Mouse (Mus musculus) regulatory T cell (primary cell): ENCODE results near the gene Tuba4a.

Experiments
- in situ Hi-C: fragments of 300-600 bp; cut with MboI, MseI; formaldehyde crosslinking; loops from one replicate; pipeline ENCODE4 v1.15.1; 2025; ENCODE audit warnings: high pct_unique_total_duplicates

The Tuba4a gene

GRCm38 (mm10) chr1:75213096-75213495 lies 6.6 kb downstream of the Tuba4a start:
- in situ Hi-C loops: loop anchor here (5.0 to 25.0 kb wide), 2 partner anchors 76 to 926 kb away; partner anchors contain the start of genes Aamp, Gpbar1 and Pnkd

GRCm38 (mm10) chr1:75212542-75212941 lies 7.1 kb downstream of the Tuba4a start:
- in situ Hi-C loops: loop anchor here (5.0 to 25.0 kb wide), 2 partner anchors 75 to 925 kb away; partner anchors contain the start of genes Aamp, Gpbar1 and Pnkd

DNA sequence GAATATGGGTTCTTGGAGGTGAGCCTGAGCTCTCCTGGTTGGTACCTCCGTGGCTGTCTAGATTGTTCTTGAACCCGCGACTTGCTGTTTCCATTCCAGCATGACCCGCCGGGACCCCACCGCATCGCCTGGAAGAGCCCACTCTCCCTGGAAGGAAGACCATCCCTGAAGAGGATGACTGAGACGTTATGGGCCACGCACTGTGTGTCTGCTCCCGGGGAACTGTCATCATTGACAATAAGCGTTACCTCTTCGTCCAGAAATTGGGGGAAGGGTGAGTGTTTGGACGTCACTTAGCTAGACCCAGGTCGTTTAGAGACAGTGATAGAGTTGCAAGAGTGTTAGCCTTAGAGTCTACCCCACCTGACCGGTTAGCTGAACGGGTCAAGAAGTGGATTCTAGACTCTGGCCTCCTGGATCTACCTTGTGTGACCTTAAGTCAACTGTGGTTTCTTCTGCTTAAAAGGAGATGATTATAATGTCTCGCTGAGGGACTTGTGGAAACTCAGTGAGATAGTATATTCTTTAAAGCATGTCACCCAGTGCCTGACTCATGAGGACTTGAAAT lies 8.4 kb downstream of the Tuba4a start:
- in situ Hi-C loops: loop anchor here (5.0 to 25.0 kb wide), 2 partner anchors 74 to 924 kb away; partner anchors contain the start of genes Aamp, Gpbar1 and Pnkd

GRCm38 (mm10) chr1:75210136-75211087 lies 9.3 kb downstream of the Tuba4a start, which contains the start of the genes Glb1l and Stk16:
TSS of gene Glb1l (minus strand) at chr1:75210813.
TSS of gene Stk16 (plus strand) at chr1:75210838.
- in situ Hi-C loops: loop anchor here (5.0 to 25.0 kb wide), 2 partner anchors 73 to 923 kb away; partner anchors contain the start of genes Aamp, Gpbar1 and Pnkd

DNA sequence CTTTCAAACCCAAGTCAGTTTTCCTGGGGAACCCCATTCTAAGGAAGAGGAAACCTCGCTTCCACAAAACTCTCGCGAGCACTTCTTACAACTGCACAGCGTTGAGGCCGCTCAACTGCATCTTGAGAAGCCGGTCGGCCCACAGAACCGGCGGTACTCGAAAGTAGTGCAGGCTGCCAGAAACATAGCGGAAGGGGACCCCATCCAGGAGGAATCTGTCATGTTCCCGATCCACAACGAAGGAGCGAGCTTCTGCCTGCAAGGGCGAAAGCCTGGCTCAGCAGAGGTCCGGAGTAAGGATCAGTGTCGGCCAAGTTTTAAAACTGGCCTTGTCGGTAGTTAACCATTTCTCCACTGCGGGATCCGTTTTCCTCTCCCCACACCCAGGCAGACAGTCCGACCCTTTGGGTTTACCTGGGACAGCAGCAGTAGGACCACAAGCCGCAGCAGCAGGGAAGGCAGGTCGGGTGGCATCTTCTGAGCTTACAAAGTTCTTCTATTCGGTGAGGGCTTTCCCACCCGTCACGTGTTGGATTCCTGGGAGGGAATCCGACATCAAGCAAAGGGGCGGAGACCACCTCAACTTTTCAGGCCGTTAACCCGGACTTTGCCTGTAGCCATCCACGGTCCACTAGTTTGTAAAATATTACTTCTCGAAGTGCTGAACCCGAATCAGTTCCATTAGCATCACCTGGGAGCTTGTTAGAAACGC lies 10.5 kb downstream of the Tuba4a start:
- in situ Hi-C loops: loop anchor here (25.0 kb wide), 1 partner anchor 922 kb away; the partner anchor contains the start of genes Aamp, Gpbar1 and Pnkd

- in situ Hi-C loops: loop anchor here (25.0 kb wide), 1 partner anchor 914 kb away; the partner anchor contains the start of genes Aamp, Gpbar1 and Pnkd
These were observed 18.4 kb downstream of the Tuba4a start for GRCm38 (mm10) chr1:75201236-75201635.

DNA sequence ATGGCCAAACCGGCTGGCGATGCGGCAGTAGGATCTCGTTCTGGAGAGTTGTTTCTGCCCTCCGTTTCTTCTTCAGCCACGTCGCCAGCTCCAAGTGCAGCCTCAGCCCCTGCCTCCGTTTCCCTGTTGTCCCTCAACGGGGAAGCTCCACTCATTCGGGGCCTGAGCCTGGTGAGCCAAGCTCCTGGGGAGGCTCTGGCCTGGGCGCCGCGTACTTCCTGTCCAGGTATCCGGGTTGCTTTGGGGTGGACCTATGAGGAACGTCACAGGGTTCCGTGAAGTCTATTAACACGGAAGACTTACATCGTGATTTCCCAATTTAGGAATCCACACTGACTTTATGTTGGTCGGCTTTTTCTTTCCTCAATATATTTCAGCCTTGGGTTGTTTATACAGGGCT lies 27.2 kb downstream of the Tuba4a start:
- in situ Hi-C loops: no loop called here

DNA sequence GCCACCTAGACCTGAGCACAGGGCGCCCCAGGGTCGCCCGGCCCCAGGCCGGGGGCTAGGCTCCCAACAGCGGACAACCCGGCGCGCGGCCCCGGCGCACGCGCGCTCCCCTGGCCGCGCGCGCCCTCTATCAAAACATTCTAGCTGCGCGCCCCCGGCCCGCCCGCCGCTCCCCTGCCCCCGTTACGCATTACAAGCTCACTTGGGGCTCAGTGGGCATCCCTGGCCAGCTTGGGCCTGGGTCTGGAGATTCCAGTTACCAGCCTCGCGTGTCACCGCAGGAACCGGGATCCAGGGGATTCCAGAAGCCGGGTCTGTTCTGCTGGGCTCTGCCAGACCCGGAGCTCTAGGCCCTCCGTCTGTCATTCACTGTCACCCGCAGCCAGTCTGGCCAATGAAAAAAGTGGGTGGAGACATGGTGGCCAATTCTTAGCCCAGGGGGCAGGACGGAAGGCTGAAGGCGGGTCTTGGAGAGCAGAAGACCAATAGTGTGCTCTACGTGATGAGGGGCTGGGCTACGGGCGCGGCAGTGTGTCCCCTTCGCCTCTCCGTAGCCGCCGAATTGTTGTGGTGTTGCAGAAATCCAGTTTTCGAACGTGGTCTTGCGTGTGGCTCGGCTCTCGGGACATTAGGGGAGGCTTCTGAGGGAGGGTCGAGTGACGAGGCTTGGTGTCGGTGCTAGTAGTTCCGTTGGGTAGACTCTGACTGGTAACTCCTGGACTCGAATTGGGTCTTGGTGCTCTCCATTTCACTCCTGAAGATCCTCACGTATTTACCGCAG lies 27.9 kb downstream of the Tuba4a start, which contains the start of the genes Ankzf1 and Atg9a:
Gene Ankzf1, plus strand, starts transcription at position 530 of the 781 bp plus-strand sequence.
Gene Atg9a, minus strand, starts transcription at position 575 of the 781 bp plus-strand sequence.
- in situ Hi-C loops: no loop called here

DNA sequence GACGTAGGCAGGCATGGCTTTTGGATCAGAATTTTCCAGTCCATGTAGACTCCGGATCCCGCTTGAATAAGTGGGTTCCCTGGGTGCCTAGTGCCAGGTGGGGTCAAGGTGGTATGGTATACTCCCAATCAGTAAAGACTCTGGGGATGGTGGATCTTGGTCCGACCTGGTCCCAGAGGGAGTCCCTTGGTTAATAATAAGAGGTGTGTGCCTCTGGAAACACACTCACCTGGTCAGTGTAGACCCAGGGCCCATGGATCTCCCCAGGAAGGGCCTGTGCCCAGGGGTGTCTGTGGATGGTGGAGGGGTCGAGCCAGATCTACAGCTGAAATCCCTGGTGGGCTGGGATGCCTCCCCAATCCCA lies 28.4 kb downstream of the Tuba4a start:
- in situ Hi-C loops: no loop called here

GRCm38 (mm10) chr1:75190577-75190976 lies 29.1 kb downstream of the Tuba4a start:
- in situ Hi-C loops: no loop called here

DNA sequence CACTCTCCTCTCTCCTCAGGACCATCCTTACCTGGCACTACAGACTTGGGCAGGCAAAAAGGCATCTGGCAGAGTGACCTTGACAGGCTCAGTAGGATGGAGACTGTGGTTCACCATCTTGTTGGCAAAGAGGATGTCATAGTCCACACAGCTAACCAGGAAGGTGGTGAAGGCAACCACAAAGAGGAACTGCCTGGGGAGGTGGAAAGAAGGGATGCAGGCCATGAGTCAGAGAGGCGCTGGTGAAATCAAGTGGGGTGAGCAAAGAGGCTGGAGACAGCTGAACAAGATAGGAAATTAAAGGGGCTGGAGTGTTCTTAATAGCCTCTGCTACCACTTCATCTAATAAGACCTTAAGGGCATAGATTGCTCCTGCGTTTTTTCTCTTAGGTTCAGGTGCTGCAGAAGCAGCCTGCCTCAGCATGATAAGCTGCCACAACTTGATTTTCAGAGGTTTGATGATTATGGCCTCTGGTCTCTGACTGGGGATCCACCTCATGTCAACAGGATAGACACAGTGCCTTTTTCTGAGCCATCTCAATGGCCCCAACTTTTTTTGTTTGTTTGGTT lies 31.7 kb downstream of the Tuba4a start:
- in situ Hi-C loops: loop anchor here (5.0 to 10.0 kb wide), 2 partner anchors 63 to 129 kb away; partner anchors contain the start of genes Dnpep and Nhej1

DNA sequence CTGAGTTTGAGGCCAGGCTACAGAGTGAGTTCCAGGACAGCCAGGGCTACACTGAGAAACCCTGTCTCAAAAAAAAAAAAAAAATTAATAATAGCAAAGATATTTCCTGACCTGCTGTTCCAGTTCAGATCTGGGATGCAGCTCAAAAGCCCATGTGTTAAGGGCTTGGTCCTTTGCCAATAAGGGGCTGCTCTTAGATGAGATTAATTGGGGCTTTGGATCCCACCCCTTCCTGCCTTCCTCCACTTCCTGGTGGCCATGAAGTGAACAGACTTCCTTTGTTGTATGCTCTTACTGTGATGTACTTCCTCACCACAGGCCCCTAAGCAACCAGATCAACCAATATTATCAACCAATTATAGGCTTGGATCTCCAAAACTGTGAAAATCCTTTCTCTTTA lies 32.5 kb downstream of the Tuba4a start:
- in situ Hi-C loops: loop anchor here (5.0 to 10.0 kb wide), 2 partner anchors 62 to 130 kb away; partner anchors contain the start of genes Dnpep and Nhej1

- in situ Hi-C loops: loop anchor here (5.0 to 10.0 kb wide), 2 partner anchors 61 to 132 kb away; partner anchors contain the start of genes Dnpep and Nhej1
These were observed 34.2 kb downstream of the Tuba4a start for GRCm38 (mm10) chr1:75185495-75185894.

GRCm38 (mm10) chr1:75182160-75182559 lies 37.5 kb downstream of the Tuba4a start:
- in situ Hi-C loops: loop anchor here (10.0 kb wide), 1 partner anchor 57 kb away; the partner anchor contains the start of gene Nhej1

GRCm38 (mm10) chr1:75181377-75181870 lies 38.2 kb downstream of the Tuba4a start:
- in situ Hi-C loops: loop anchor here (10.0 kb wide), 1 partner anchor 57 kb away; the partner anchor contains the start of gene Nhej1

DNA sequence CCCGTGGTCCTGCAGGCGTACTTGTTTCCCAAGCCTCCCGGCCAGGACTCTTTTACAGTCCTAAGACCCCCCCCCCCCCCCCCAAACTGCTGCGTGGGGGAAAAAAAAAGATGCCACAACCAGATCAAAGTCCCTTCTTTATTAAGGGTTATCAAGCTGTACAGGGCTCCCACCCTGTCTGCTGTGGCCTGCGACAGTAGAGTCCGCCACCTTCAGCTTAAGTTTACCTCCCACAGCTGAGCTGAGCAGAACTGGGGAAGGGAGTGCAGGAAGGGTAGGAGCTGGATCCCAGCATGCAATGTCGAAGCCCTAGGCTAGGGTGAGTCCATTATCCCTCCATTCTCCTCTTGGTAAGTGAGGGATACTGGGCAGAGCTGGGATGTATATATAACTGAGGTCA lies 38.9 kb downstream of the Tuba4a start:
- in situ Hi-C loops: loop anchor here (10.0 kb wide), 1 partner anchor 56 kb away; the partner anchor contains the start of gene Nhej1

- in situ Hi-C loops: loop anchor here (10.0 kb wide), 1 partner anchor 55 kb away; the partner anchor contains the start of gene Nhej1
These were observed 39.5 kb downstream of the Tuba4a start, which contains the start of gene Abcb6 for GRCm38 (mm10) chr1:75180105-75180590. TSS of gene Abcb6 (minus strand) at chr1:75180392.

- in situ Hi-C loops: loop anchor here (10.0 kb wide), 1 partner anchor 55 kb away; the partner anchor contains the start of gene Nhej1
These were observed 40.1 kb downstream of the Tuba4a start for GRCm38 (mm10) chr1:75179334-75180104.
